Mouse (Mus musculus) MEL (cell line): ENCODE results near the gene Krtap3-3. TPM values are rescaled to one million over a fixed set of nuclear protein-coding genes. Genes with fewer than 3 reads are reported as not detected.

Experiments
- DNase-seq: peaks from one replicate; pipeline ENCODE4 v3.0.0; 2011; ENCODE audit warnings: low read depth, low spot score
- H3K27ac ChIP-seq: 2 replicates; pipeline ENCODE4 v1.5.1; 2012; ENCODE audit warnings: low read depth, mild to moderate bottlenecking, control low read depth, low read length, moderate library complexity; ENCODE audit not compliant: control insufficient read depth
- H3K27me3 ChIP-seq, 2 experiments: fragments of 150-350 bp in 1 of 2; sonication (generic) in 1 of 2; 2 replicates each; pipeline ENCODE4 v1.6.1; 2012; ENCODE audit warnings: low read length in 2 of 2, mild to moderate bottlenecking in 2 of 2, improper control_type of control experiment in 1 of 2, moderate library complexity in 1 of 2; ENCODE audit not compliant: insufficient read depth in 2 of 2, control insufficient read depth in 1 of 2
- H3K36me3 ChIP-seq, 2 experiments: 2 replicates each; pipeline ENCODE4 v1.6.1; 2012 to 2014; ENCODE audit warnings: low read length in 2 of 2, improper control_type of control experiment in 1 of 2, inconsistent platforms in 1 of 2, mild to moderate bottlenecking in 1 of 2; ENCODE audit not compliant: insufficient read depth in 2 of 2, control insufficient read depth in 1 of 2
- H3K4me1 ChIP-seq, 2 experiments: fragments of 150-350 bp in 1 of 2; sonication (generic) in 1 of 2; 2 replicates each; pipeline ENCODE4 v1.6.1; 2012; ENCODE audit warnings: low read length in 2 of 2, improper control_type of control experiment in 1 of 2, mild to moderate bottlenecking in 1 of 2; ENCODE audit not compliant: insufficient read depth in 2 of 2, control insufficient read depth in 1 of 2
- H3K4me3 ChIP-seq, 2 experiments: fragments of 150-350 bp in 1 of 2; sonication (generic) in 1 of 2; 2 replicates each; pipeline ENCODE4 v1.5.1; 2012; ENCODE audit warnings: low read depth in 2 of 2, low read length in 2 of 2, mild to moderate bottlenecking in 2 of 2, moderate library complexity in 2 of 2, control low read depth in 1 of 2, improper control_type of control experiment in 1 of 2; ENCODE audit not compliant: control insufficient read depth in 1 of 2, insufficient read depth in 1 of 2
- H3K79me2 ChIP-seq: 2 replicates; pipeline ENCODE4 v1.6.1; 2012; ENCODE audit warnings: mild to moderate bottlenecking, low read length, moderate library complexity; ENCODE audit not compliant: control insufficient read depth, poor library complexity, insufficient read depth
- H3K9ac ChIP-seq: 2 replicates; pipeline ENCODE4 v1.6.1; 2012; ENCODE audit warnings: low read depth, mild to moderate bottlenecking, control low read depth, low read length, moderate library complexity; ENCODE audit not compliant: control insufficient read depth, poor library complexity, severe bottlenecking
- H3K9me3 ChIP-seq: fragments of 150-350 bp; sonication (generic); replicated peaks from 2 replicates; pipeline ENCODE4 v1.6.1; 2012; ENCODE audit warnings: mild to moderate bottlenecking, low read length, improper control_type of control experiment, moderate library complexity; ENCODE audit not compliant: insufficient read depth
- BHLHE40 ChIP-seq: IDR thresholded peaks from 2 replicates; pipeline ENCODE4 v1.6.1; 2012; ENCODE audit warnings: low read depth, mild to moderate bottlenecking, inconsistent platforms, low read length, improper control_type of control experiment, borderline replicate concordance
- CHD1 ChIP-seq: IDR thresholded peaks from 2 replicates; pipeline ENCODE4 v1.6.1; 2012; ENCODE audit warnings: low read depth, mild to moderate bottlenecking, inconsistent platforms, low read length, improper control_type of control experiment
- CHD2 ChIP-seq: IDR thresholded peaks from 2 replicates; pipeline ENCODE4 v1.6.1; 2011; ENCODE audit warnings: low read length, improper control_type of control experiment
- CTCF ChIP-seq, 3 experiments: IDR thresholded peaks in 2 of 3; conservative IDR thresholded peaks in 1 of 3; 2 replicates each; pipeline ENCODE4 v1.5.1; 2011 to 2012; ENCODE audit warnings: low read length in 3 of 3, low read depth in 2 of 3, mild to moderate bottlenecking in 2 of 3, improper control_type of control experiment in 1 of 3, inconsistent platforms in 1 of 3, mixed read lengths in 1 of 3, moderate library complexity in 1 of 3; ENCODE audit not compliant: control insufficient read depth in 1 of 3, insufficient read depth in 1 of 3, poor library complexity in 1 of 3, severe bottlenecking in 1 of 3
- ELF1 ChIP-seq: IDR thresholded peaks from 2 replicates; pipeline ENCODE4 v1.6.1; 2014; ENCODE audit warnings: low read depth, mild to moderate bottlenecking, inconsistent platforms, low read length, improper control_type of control experiment, moderate library complexity
- ETS1 ChIP-seq: IDR thresholded peaks from 2 replicates; pipeline ENCODE4 v1.6.1; 2012; ENCODE audit warnings: low read depth, mild to moderate bottlenecking, inconsistent platforms, low read length, improper control_type of control experiment, moderate library complexity
- GABPA ChIP-seq: IDR thresholded peaks from 2 replicates; pipeline ENCODE4 v1.6.1; 2012; ENCODE audit warnings: low read depth, mild to moderate bottlenecking, inconsistent platforms, low read length, improper control_type of control experiment, moderate library complexity
- GATA1 ChIP-seq: IDR thresholded peaks from 2 replicates; pipeline ENCODE4 v1.6.1; 2011; ENCODE audit warnings: low read depth, low read length, improper control_type of control experiment
- HCFC1 ChIP-seq: IDR thresholded peaks from 2 replicates; pipeline ENCODE4 v1.6.1; 2012; ENCODE audit warnings: low read depth, mild to moderate bottlenecking, inconsistent platforms, low read length, improper control_type of control experiment, moderate library complexity
- KAT2A ChIP-seq: conservative IDR thresholded peaks from 2 replicates; pipeline ENCODE4 v1.6.1; 2012; ENCODE audit warnings: low read depth, low read length, improper control_type of control experiment, inconsistent platforms
- MAX ChIP-seq: IDR thresholded peaks from 2 replicates; pipeline ENCODE4 v1.6.1; 2011; ENCODE audit warnings: low read length, improper control_type of control experiment
- MXI1 ChIP-seq: IDR thresholded peaks from 2 replicates; pipeline ENCODE4 v1.6.1; 2011; ENCODE audit warnings: mild to moderate bottlenecking, low read depth, low read length, improper control_type of control experiment
- MYB ChIP-seq: IDR thresholded peaks from 2 replicates; pipeline ENCODE4 v1.6.1; 2011; ENCODE audit warnings: mild to moderate bottlenecking, low read depth, low read length, improper control_type of control experiment
- MYC ChIP-seq: IDR thresholded peaks from 2 replicates; pipeline ENCODE4 v1.6.1; 2011; ENCODE audit warnings: low read depth, mild to moderate bottlenecking, low read length, improper control_type of control experiment, moderate library complexity
- NRF1 ChIP-seq: IDR thresholded peaks from 2 replicates; pipeline ENCODE4 v1.6.1; 2014; ENCODE audit warnings: low read depth, mild to moderate bottlenecking, inconsistent platforms, low read length, improper control_type of control experiment, moderate library complexity; ENCODE audit not compliant: poor library complexity, insufficient read depth, severe bottlenecking
- POLR2A ChIP-seq, 2 experiments: IDR thresholded peaks; 2 replicates each; pipeline ENCODE4 v1.6.1; 2011 to 2012; ENCODE audit warnings: low read length in 2 of 2, mild to moderate bottlenecking in 2 of 2, control low read depth in 1 of 2, improper control_type of control experiment in 1 of 2, low read depth in 1 of 2, moderate library complexity in 1 of 2; ENCODE audit not compliant: control insufficient read depth in 1 of 2, insufficient read depth in 1 of 2, poor library complexity in 1 of 2
- POLR2AphosphoS2 ChIP-seq: IDR thresholded peaks from 2 replicates; pipeline ENCODE4 v1.6.1; 2011; ENCODE audit warnings: low read length, improper control_type of control experiment
- RAD21 ChIP-seq: IDR thresholded peaks from 2 replicates; pipeline ENCODE4 v1.6.1; 2011; ENCODE audit warnings: mild to moderate bottlenecking, low read depth, low read length, improper control_type of control experiment
- RCOR1 ChIP-seq: IDR thresholded peaks from 2 replicates; pipeline ENCODE4 v1.6.1; 2012; ENCODE audit warnings: low read depth, mild to moderate bottlenecking, inconsistent platforms, low read length, improper control_type of control experiment
- SIN3A ChIP-seq: IDR thresholded peaks from 2 replicates; pipeline ENCODE4 v1.6.1; 2012; ENCODE audit warnings: low read length, improper control_type of control experiment, inconsistent platforms
- SMC3 ChIP-seq: IDR thresholded peaks from 2 replicates; pipeline ENCODE4 v1.6.1; 2011; ENCODE audit warnings: low read depth, low read length, improper control_type of control experiment
- TAL1 ChIP-seq: IDR thresholded peaks from 2 replicates; pipeline ENCODE4 v1.6.1; 2012; ENCODE audit warnings: mild to moderate bottlenecking, inconsistent platforms, low read length, moderate library complexity, mixed read lengths
- TBP ChIP-seq: IDR thresholded peaks from 2 replicates; pipeline ENCODE4 v1.8.0; 2011; ENCODE audit warnings: low read depth, low read length, improper control_type of control experiment
- UBTF ChIP-seq: IDR thresholded peaks from 2 replicates; pipeline ENCODE4 v1.6.1; 2012; ENCODE audit warnings: low read depth, mild to moderate bottlenecking, inconsistent platforms, low read length, improper control_type of control experiment, moderate library complexity, borderline replicate concordance; ENCODE audit not compliant: insufficient read depth
- USF2 ChIP-seq, 2 experiments: IDR thresholded peaks; 2 replicates each; pipeline ENCODE4 v1.6.1; 2011 to 2012; ENCODE audit warnings: improper control_type of control experiment in 2 of 2, low read length in 2 of 2, borderline replicate concordance in 1 of 2, inconsistent platforms in 1 of 2, low read depth in 1 of 2, mild to moderate bottlenecking in 1 of 2; ENCODE audit not compliant: insufficient read depth in 1 of 2
- ZC3H11A ChIP-seq: IDR thresholded peaks from 2 replicates; pipeline ENCODE4 v1.6.1; 2012; ENCODE audit warnings: low read depth, mild to moderate bottlenecking, inconsistent platforms, low read length, improper control_type of control experiment
- ZKSCAN1 ChIP-seq: IDR thresholded peaks from 2 replicates; pipeline ENCODE4 v1.6.1; 2012; ENCODE audit warnings: low read depth, mild to moderate bottlenecking, inconsistent platforms, low read length, improper control_type of control experiment, moderate library complexity
- ZMIZ1 ChIP-seq: IDR thresholded peaks from 2 replicates; pipeline ENCODE4 v1.6.1; 2012; ENCODE audit warnings: low read depth, mild to moderate bottlenecking, inconsistent platforms, low read length, improper control_type of control experiment, moderate library complexity
- ZNF384 ChIP-seq: IDR thresholded peaks from 2 replicates; pipeline ENCODE4 v1.6.1; 2012; ENCODE audit warnings: low read depth, mild to moderate bottlenecking, inconsistent platforms, low read length, improper control_type of control experiment
- polyA plus RNA-seq, 2 experiments: library from polyadenylated mRNA; stranded (reverse) in 1 of 2; unstranded in 1 of 2; fragments of >175 nt in 1 of 2; fragments of >200 nt in 1 of 2; gene quantifications; 2 replicates each; pipeline versions ENCODE4 v1.2.1 to v1.2.4; 2012; ENCODE audit warnings: low replicate concordance in 2 of 2, low read depth in 1 of 2; ENCODE audit not compliant: insufficient read length in 2 of 2, insufficient read depth in 1 of 2, missing spikeins in 1 of 2
- total RNA-seq: library from RNA; depleted of rRNA; stranded (reverse); fragments of 300-350 nt; gene quantifications from 2 replicates; pipeline ENCODE4 v1.2.3, GENCODE M21; 2012

Gene Krtap3-3
- total and polyA plus RNA-seq, 3 experiments, result not detected

DNA sequence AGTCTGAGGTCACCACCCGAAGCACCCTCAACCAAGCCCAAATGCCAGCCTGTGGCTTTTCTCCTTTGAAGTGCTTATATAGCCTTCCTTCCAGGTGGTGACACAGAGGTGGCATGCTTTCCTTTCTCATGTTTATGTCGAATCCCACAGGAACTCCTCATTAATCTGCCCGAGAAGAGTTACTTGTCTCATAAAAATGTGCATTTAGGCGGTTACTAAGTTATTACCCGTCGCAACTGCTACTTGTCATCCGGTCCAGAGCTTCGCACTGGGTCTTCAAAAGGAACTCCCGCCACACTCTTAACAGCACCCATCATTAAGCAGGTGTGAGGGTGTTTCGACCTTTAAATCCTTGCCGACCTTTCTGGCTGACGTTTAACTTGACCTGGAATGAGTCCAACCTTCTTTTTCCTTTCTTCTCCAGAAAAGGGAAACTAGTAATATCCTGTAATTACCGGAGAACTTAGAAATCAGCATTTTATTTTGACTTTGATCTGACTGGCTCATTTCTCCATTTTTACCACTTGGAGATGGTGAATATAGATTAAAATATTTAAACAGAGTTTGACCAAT lies 29.3 kb downstream of the Krtap3-3 start, which contains the start of gene Krt39:
Gene Krt39 (minus strand): TSS at position 51 of the 573 bp plus-strand sequence.
- Histone ChIP-seq H3K9me3 (no peaks in the 10 kb centered on the region), H3K36me3 (no peaks in the 10 kb centered on the region), H3K4me1 (no peaks in the 10 kb centered on the region), H3K79me2 (no peaks in the 10 kb centered on the region), H3K27me3 (no peaks in the 10 kb centered on the region), H3K9ac (no peak within 1 kb of the TSS), H3K27ac (no peak within 1 kb of the TSS), H3K4me3 (no peak within 1 kb of the TSS)
- TF ChIP-seq POLR2AphosphoS2 (no peak), ZC3H11A (no peak), MAX (no peak), GABPA (no peak), USF2 (IDR thresholded peaks at IDR 0.05; ENCODE audit: borderline replicate concordance in 1 of 2, insufficient read depth in 1 of 2, low read depth in 1 of 2, low read length in 2 of 2) (no peak), TBP (no peak), CHD2 (no peak), BHLHE40 (no peak), ETS1 (no peak), UBTF (no peak), SIN3A (no peak), KAT2A (no peak), MYC (no peak), POLR2A (IDR thresholded peaks at IDR 0.05; ENCODE audit: control insufficient read depth in 1 of 2, insufficient read depth in 1 of 2, low read depth in 1 of 2, low read length in 2 of 2, poor library complexity in 1 of 2) (no peak), TAL1 (no peak), CTCF (IDR thresholded peaks at IDR 0.05 in 2 of 3, conservative IDR thresholded peaks at IDR 0.05 in 1 of 3; ENCODE audit: control insufficient read depth in 1 of 3, insufficient read depth in 1 of 3, low read depth in 2 of 3, low read length in 3 of 3, poor library complexity in 1 of 3, severe bottlenecking in 1 of 3) (no peak), CHD1 (no peak), RAD21 (no peak), ELF1 (no peak), MXI1 (no peak)
- no peak for DNase-seq

DNA sequence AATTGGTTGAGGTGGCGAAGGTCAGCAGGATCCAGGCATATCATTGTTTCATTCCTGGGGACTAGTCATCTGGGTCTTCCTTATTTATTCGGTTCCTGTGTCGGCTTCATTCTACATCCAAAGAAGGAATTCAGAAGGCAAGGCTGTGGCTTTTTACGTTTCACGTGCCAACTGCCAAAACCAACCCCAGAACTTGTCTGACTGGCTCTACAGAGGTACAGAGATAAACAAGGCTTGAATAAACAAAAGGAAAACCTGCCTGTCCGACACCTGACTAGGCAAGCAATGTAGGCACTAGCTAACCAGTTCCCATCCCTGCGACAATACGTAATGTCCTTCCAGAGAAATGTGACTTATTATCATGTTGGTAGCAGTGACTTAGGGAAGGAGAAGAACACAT lies 36.6 kb downstream of the Krtap3-3 start:
- Histone ChIP-seq H3K4me1 (no peaks in the 10 kb centered on the region), H3K27me3 (no peaks in the 10 kb centered on the region; a peak in 1 of 4 replicates), H3K36me3 (no peaks in the 10 kb centered on the region), H3K27ac (no peak overlapping the region), H3K4me3 (no peak overlapping the region), H3K79me2 (no peaks in the 10 kb centered on the region), H3K9ac (no peak overlapping the region), H3K9me3 (no peaks in the 10 kb centered on the region)
- DNase-seq, result no peak
- TF ChIP-seq MXI1, result no peak
- TF ChIP-seq GABPA, result no peak
- no peak for TF ChIP-seq POLR2A (IDR thresholded peaks at IDR 0.05; ENCODE audit: control insufficient read depth in 1 of 2, insufficient read depth in 1 of 2, low read depth in 1 of 2, low read length in 2 of 2, poor library complexity in 1 of 2)
- no peak for TF ChIP-seq ZKSCAN1
- TF ChIP-seq NRF1, result no peak
- TF ChIP-seq SMC3, result no peak
- TF ChIP-seq RCOR1, result no peak
- TF ChIP-seq UBTF, result no peak
- no peak for TF ChIP-seq RAD21
- no peak for TF ChIP-seq ZNF384
- no peak for TF ChIP-seq MYB
- TF ChIP-seq HCFC1, result no peak
- no peak for TF ChIP-seq ZC3H11A
- TF ChIP-seq ELF1, result no peak
- no peak for TF ChIP-seq ZMIZ1
- TF ChIP-seq GATA1, result no peak
- TF ChIP-seq MYC, result no peak
